Mouse (Mus musculus) thymus, adult 2 months (tissue): ENCODE results near the gene Nudt6. TPM values are rescaled to one million over a fixed set of nuclear protein-coding genes. Genes with fewer than 3 reads are reported as not detected.

ENCODE experiments used
- DNase-seq: peaks from one replicate; pipeline ENCODE4 v3.0.0; 2021
- H3K27ac ChIP-seq: fragments of 200-500 bp; 2 replicates; pipeline ENCODE4 v1.5.1; 2012; ENCODE audit warnings: low read length, control low read depth; ENCODE audit not compliant: control insufficient read depth, insufficient read depth
- H3K27me3 ChIP-seq: fragments of 200-500 bp; 2 replicates; pipeline ENCODE4 v1.6.1; 2012; ENCODE audit warnings: mild to moderate bottlenecking, low read length, moderate library complexity, mixed read lengths; ENCODE audit not compliant: control insufficient read depth, insufficient read depth
- H3K36me3 ChIP-seq: fragments of 200-500 bp; 2 replicates; pipeline ENCODE4 v1.6.1; 2012; ENCODE audit warnings: mild to moderate bottlenecking, low read length, moderate library complexity; ENCODE audit not compliant: control insufficient read depth, insufficient read depth
- H3K4me1 ChIP-seq: fragments of 200-500 bp; replicated peaks from 2 replicates; pipeline ENCODE4 v1.6.1; 2012; ENCODE audit warnings: low read length; ENCODE audit not compliant: control insufficient read depth, insufficient read depth
- H3K4me3 ChIP-seq: fragments of 200-500 bp; 2 replicates; pipeline ENCODE4 v1.5.1; 2012; ENCODE audit warnings: mild to moderate bottlenecking, low read length, control low read depth, moderate library complexity; ENCODE audit not compliant: control insufficient read depth, insufficient read depth
- CTCF ChIP-seq: fragments of 200-500 bp; IDR thresholded peaks from 2 replicates; pipeline ENCODE4 v1.5.1; 2012; ENCODE audit warnings: mild to moderate bottlenecking, control low read depth, low read length, moderate library complexity, borderline replicate concordance; ENCODE audit not compliant: control insufficient read depth, poor library complexity, insufficient read depth; ENCODE audit errors: extremely low read depth
- POLR2A ChIP-seq: fragments of 200-500 bp; IDR thresholded peaks from 2 replicates; pipeline ENCODE4 v1.6.1; 2012; ENCODE audit warnings: mild to moderate bottlenecking, low read length, control low read depth, moderate library complexity; ENCODE audit not compliant: control insufficient read depth, poor library complexity, insufficient read depth; ENCODE audit errors: extremely low read depth
- WGBS: fragments of 180-500 bp; shearing (Covaris S2); methylation state at CpG from one replicate; pipeline ENCODE4 v1.1.7; 2018; 5-methylcytosine and 5-hydroxymethylcytosine counted together
- polyA plus RNA-seq: library from polyadenylated mRNA; depleted of rRNA; stranded (reverse); fragments of >200 nt; gene quantifications from 2 replicates; pipeline ENCODE4 v1.2.3, GENCODE M21; 2012

Nudt6 gene
- polyA plus RNA-seq, 1 experiment: 18.7 TPM

DNA sequence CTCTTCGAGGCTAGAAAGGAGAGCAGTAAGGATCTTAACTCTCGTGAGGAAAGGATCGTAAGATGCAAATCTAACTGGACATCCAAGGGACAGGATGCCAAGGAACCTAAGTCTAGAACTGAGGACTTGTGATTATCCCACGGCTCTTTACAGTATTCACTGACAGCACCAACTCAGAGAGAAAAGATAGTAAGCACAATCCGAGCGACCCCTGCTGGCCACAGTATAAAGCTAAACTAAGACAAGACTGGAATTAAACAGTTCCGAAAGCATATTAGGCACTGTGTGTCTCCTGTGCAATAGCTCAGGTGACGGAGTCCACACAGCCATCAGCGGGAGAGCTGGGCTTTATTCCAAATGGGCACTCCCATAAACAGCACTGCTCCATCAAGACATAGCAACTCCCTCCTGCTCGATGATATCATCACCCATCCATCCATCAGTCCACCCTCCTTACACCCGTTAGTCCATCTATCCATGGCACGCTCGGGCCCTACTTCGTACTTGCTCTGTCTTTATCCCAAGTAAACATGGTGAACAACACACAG is 5.5 kb downstream of the Nudt6 start:
- H3K4me1 ChIP-seq: no peaks in the 10 kb centered on the region
- H3K27ac ChIP-seq: no peak overlapping the region
- peak; percentile 64 for DNase-seq
- no peak overlapping the region for H3K4me3 ChIP-seq
- no peaks in the 10 kb centered on the region for H3K36me3 ChIP-seq
- no peaks in the 10 kb centered on the region for H3K27me3 ChIP-seq
- TF ChIP-seq POLR2A: no peak
- TF ChIP-seq CTCF: no peak
- WGBS: 71% methylated on average over 14 of the region's 14 CpGs

DNA sequence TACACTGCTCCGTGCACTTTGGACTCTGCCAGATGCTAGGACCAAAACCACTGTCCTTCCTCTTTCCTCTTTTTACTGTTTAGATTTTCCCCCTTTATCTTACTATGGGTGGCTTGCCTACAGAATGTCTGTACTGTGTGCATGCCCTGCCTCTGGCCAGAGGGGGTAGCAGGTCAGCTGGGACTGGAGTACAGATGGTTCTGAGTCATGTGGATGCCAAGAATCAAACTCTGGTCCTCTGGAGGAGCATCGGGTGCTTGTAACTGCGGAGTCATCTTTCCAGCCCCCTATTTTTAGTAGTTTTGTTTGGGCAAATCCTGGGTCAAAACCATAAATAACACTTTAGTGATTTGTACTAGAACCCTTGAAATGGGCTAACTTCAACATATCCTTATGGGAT is 6.6 kb downstream of the Nudt6 start:
- Histone ChIP-seq H3K27ac (no peak overlapping the region), H3K4me3 (no peak overlapping the region), H3K27me3 (no peaks in the 10 kb centered on the region), H3K4me1 (no peaks in the 10 kb centered on the region), H3K36me3 (no peaks in the 10 kb centered on the region)
- no peak for TF ChIP-seq CTCF
- no peak for TF ChIP-seq POLR2A
- WGBS: 98% methylated on average over 3 of the region's 3 CpGs
- DNase-seq: no peak

DNA sequence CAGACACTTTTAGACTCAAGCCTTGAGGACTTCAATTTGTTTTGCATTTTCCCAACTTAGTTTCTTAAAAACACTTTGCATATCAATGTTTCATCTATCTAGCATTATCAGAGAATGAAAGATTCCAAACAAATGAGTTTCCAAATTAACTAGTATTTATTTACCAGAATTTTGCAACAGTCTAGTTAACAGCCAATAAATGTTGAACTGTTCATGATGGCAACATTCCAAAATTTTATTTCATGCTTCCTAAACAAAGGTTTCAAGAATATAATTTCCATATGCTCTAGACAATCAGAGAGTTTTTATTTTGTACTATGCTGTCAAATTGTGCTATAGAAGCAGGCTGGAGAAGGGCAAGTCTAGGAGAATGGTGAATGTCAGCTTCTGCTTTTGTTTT is 12.4 kb downstream of the Nudt6 start:
- Histone ChIP-seq H3K27me3 (no peaks in the 10 kb centered on the region), H3K4me3 (no peak overlapping the region), H3K4me1 (no peaks in the 10 kb centered on the region), H3K36me3 (no peaks in the 10 kb centered on the region), H3K27ac (no peak overlapping the region)
- DNase-seq: no peak
- TF ChIP-seq CTCF (no peak), POLR2A (no peak)

- no peak for DNase-seq
These were observed 18.0 kb downstream of the Nudt6 start for GRCm38 (mm10) chr3:37401729-37402610.

DNA sequence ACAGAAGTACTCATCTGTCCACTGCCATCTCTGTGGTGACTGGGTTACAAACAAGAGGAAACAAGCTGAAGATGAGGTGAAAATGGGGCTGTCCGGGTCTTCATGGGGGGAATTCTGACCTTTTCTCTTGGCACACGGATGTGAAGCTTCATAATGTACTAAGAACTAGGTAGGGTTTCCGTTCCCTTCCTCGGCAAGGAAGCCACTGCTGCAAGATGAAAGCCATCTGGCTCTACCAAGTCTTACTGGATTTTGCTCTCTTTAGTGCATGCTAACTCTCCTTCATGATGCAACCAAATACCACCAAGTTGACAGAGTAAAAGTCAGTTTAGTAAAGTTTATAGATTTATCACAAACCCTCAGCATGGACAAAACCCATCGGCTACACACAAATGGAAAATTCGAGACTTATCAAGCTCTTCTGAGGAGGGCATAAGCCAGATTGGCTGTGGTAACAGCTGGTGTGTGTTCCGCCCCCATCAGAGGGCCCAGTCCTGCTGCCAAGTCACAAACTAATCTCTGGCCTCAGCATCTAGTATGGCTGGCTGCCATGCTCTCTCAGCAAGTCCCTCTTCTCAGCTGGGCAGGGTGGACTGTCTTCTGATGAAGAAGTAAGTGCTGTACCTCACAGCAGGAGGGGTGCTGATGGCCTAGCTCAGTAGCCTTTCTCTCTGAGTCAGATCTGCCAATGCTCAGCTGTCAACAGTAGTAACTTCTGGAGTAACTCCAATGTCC is 21.2 kb downstream of the Nudt6 start:
- H3K4me3 ChIP-seq: no peak overlapping the region
- WGBS: 89% methylated on average over 7 of the region's 7 CpGs
- no peaks in the 10 kb centered on the region for H3K4me1 ChIP-seq
- TF ChIP-seq POLR2A (no peak), CTCF (no peak)
- no peak overlapping the region for H3K27ac ChIP-seq
- no peaks in the 10 kb centered on the region for H3K27me3 ChIP-seq
- no peak for DNase-seq
- no peaks in the 10 kb centered on the region for H3K36me3 ChIP-seq

More at GRCm38 (mm10) chr3:37401729-37402610, 18.0 kb downstream of the Nudt6 start:
- Histone ChIP-seq H3K36me3 (no peaks in the 10 kb centered on the region), H3K4me3 (no peak overlapping the region), H3K27me3 (no peaks in the 10 kb centered on the region), H3K4me1 (no peaks in the 10 kb centered on the region), H3K27ac (no peak overlapping the region)
- 90% methylated on average over 11 of the region's 11 CpGs for WGBS
- TF ChIP-seq CTCF: no peak
- no peak for TF ChIP-seq POLR2A

GRCm38 (mm10) chr3:37397646-37398045 is 22.4 kb downstream of the Nudt6 start:
- 94% methylated on average over 3 of the region's 3 CpGs for WGBS
- H3K36me3 ChIP-seq: no peaks in the 10 kb centered on the region
- H3K4me3 ChIP-seq: no peak overlapping the region
- no peaks in the 10 kb centered on the region for H3K4me1 ChIP-seq
- H3K27me3 ChIP-seq: no peaks in the 10 kb centered on the region
- no peak for DNase-seq
- TF ChIP-seq POLR2A (no peak), CTCF (no peak)
- no peak overlapping the region for H3K27ac ChIP-seq
